Mouse (Mus musculus): Measurements from ENCODE around the gene Usp24. TPM values are rescaled to one million over a fixed set of nuclear protein-coding genes. Genes with fewer than 3 reads are reported as not detected.

The Usp24 gene
- polyA plus RNA-seq (2012; ENCODE audit: low replicate concordance): 17.1 and 19.1 TPM in 2 replicates

DNA sequence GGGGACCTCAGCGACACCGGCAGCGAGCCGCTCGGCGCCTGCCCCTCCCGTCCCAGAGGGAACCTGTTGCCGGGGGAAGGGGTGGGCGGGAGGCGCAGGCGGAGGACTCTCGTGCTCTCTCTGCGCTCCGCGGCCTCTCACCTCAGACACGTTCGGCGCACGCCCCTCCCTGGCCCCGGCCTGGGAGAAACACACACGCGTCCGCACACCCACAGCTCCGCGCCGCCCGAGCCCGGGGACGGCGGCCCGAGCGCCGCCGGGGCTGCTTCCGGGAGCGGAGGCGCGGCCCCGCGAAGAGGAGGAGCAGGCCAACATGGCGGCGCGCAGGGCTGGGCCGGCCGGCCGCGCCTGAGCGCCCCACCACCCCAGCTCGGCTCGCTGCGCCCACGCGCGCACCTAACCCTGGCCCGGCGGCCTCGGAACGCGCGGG, at the start of gene Usp24:
Gene Usp24, plus strand, starts transcription at position 293 of the 430 bp plus-strand sequence.

Other genes with a start within 250 kb of the Usp24 start
- gene Pcsk9, start 148.1 kb downstream of the Usp24 start, polyA plus RNA-seq (2012; ENCODE audit: low replicate concordance): not detected in 2 replicates
- gene Bsnd, start 176.1 kb downstream of the Usp24 start, polyA plus RNA-seq (2012; ENCODE audit: low replicate concordance): not detected in 2 replicates
- gene Dhcr24, start 244.8 kb downstream of the Usp24 start, polyA plus RNA-seq (2012; ENCODE audit: low replicate concordance): 14.4 and 29.0 TPM in 2 replicates

Measured in leukemia stem cell, adult 10-12 weeks (primary cell).